Mouse (Mus musculus) urinary bladder, postnatal 25 days (tissue): ENCODE measurements around the gene Capza2.
"Not testable (repeated sequence)": the region's sequence is repeated elsewhere in the genome, so short reads cannot be mapped to it uniquely, and the experiment has no call there.

Source experiments
- DNase-seq: peaks from one replicate; pipeline ENCODE4 v3.0.0; 2022; ENCODE audit warnings: low spot score

Gene Capza2

GRCm38 (mm10) chr6:17642739-17643138 lies 6.7 kb downstream of the Capza2 start:
- DNase-seq = no peak

- DNase-seq = no peak
These were observed 10.1 kb downstream of the Capza2 start for GRCm38 (mm10) chr6:17646107-17646506.

- no peak for DNase-seq
These were observed 16.1 kb downstream of the Capza2 start for GRCm38 (mm10) chr6:17652132-17652531.

- no peak for DNase-seq
These were observed 19.0 kb downstream of the Capza2 start for GRCm38 (mm10) chr6:17655080-17655479.

- DNase-seq = no peak
These were observed 21.3 kb downstream of the Capza2 start for GRCm38 (mm10) chr6:17657308-17657707.

- no peak for DNase-seq
These were observed 29.3 kb downstream of the Capza2 start for GRCm38 (mm10) chr6:17665348-17665747.

GRCm38 (mm10) chr6:17666024-17666423 lies 30.0 kb downstream of the Capza2 start:
- no peak for DNase-seq

- no peak for DNase-seq
These were observed 31.8 kb downstream of the Capza2 start for GRCm38 (mm10) chr6:17667813-17668212.

- no peak for DNase-seq
These were observed 32.3 kb downstream of the Capza2 start for GRCm38 (mm10) chr6:17668334-17668733.

- DNase-seq = no peak
These were observed 33.8 kb downstream of the Capza2 start for GRCm38 (mm10) chr6:17669826-17670225.

- peak; percentile 60 for DNase-seq
These were observed 39.2 kb downstream of the Capza2 start for GRCm38 (mm10) chr6:17675019-17675756.

- no peak for DNase-seq
These were observed 41.0 kb downstream of the Capza2 start for GRCm38 (mm10) chr6:17677008-17677407.

- no peak for DNase-seq
These were observed 44.4 kb downstream of the Capza2 start for GRCm38 (mm10) chr6:17680266-17680925.

- DNase-seq = no peak
These were observed 45.8 kb downstream of the Capza2 start for GRCm38 (mm10) chr6:17681810-17682209.

GRCm38 (mm10) chr6:17688676-17689075 lies 52.6 kb downstream of the Capza2 start:
- no peak for DNase-seq

GRCm38 (mm10) chr6:17692647-17693046 lies 56.6 kb downstream of the Capza2 start, which contains the start of gene St7:
Gene St7 (plus strand): TSS chr6:17692933.
- peak; percentile 15 for DNase-seq

GRCm38 (mm10) chr6:17693726-17694549 lies 57.9 kb downstream of the Capza2 start:
- peak; percentile 61 for DNase-seq

GRCm38 (mm10) chr6:17694550-17694951 lies 58.5 kb downstream of the Capza2 start:
- DNase-seq = peak; percentile 73

- peak; percentile 42 for DNase-seq
These were observed 60.3 kb downstream of the Capza2 start for GRCm38 (mm10) chr6:17696321-17696734.

GRCm38 (mm10) chr6:17700936-17701612 lies 65.0 kb downstream of the Capza2 start:
- DNase-seq = no peak

GRCm38 (mm10) chr6:17704038-17704437 lies 68.0 kb downstream of the Capza2 start:
- not testable (repeated sequence) for DNase-seq

GRCm38 (mm10) chr6:17705973-17706372 lies 69.9 kb downstream of the Capza2 start:
- no peak for DNase-seq
